Mouse (Mus musculus) T-cell, adult 2 months (primary cell): Measurements from ENCODE around the gene Dnal4.

Source experiments
- DNase-seq: peaks from one replicate; pipeline ENCODE4 v3.0.0; 2022; ENCODE audit warnings: low spot score

Gene Dnal4

DNA sequence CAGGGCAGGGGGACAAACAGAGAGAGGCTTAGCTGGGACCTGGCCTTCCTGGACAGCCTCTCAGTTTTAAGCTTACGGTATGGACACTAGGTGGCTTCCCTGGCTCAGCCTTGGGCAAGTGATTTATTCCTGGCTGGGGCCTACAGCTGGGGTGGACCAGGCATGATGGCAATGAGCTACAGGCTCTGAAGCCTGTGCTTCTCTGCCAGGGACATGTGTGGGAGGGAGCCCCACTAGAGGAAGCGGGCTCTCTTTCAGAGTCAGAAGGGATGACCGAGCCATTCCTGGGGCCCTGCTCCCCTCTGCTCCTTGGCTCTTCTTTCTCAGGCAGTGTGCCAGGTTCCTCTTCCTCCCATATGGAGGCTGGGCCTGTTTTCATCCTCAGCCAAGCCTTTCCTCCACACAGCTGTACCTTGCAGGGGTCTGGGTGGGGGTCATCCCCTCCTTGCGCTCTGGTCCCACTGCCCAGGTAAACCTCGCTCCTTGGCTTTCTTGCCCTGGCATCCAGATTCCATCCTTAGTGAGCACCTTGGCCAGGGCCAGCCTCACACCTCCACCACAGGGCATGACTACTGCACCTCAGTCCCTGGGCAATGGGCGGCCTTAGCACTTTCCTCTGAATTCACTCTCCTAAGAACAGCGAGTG lies 13.9 kb downstream of the Dnal4 start:
- no peak for DNase-seq

DNA sequence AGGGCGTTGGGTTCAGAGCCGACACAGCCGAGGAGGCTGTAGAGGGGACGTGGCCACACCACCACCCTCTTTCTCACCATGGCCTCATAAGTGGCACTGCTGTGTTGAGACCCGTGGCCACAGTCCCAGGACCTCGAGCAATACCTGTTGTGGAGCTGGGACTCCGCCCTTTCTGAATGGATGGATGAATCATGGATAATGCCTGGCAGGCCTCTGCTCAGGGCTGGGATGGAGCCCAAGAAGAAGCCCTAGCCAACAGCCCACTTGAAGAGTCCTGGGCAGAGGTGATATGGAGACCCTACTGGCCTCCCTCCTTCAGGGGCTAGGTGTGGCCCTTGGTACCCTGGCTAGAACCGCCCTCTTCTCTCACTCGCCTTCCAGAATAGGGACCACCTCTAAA lies 14.6 kb downstream of the Dnal4 start:
- no peak for DNase-seq

DNA sequence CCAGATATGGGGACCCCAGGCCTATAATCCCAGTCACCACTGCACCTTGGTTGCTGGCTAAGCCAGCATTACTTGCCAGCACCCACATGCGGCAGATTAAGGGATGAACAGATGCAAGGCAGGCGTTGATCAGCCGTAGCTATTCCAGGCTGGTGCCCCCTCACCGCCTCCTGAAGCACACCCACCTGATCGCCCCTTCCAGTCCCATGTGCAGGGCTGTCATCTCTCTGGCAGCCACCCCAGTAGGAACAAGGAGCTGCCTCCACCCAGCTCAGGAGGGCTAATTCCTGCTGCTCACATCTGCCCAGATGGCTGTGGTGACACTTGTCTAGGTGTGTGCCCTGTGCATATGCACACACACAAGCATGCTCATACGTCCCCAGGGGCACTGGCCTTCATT lies 16.7 kb downstream of the Dnal4 start:
- DNase-seq = no peak

DNA sequence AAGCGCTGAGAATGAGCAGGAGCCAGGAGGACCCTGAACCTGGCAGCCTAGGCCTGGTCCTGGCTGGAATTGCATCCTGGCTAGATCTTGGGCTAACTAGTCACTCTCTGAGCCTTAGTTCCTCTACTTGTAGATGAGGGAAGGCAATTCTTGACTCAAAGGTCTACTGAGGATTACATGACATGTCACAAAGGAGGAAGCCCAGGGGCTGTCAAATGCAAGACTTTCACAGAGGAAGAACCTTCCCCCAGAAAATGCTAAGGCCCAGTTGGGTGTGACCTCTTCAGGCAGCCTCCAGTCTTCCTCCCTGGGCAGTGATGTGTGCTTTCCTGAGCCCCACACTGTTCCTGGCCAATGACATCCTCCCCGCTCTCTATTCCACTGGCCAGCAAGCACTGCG lies 20.5 kb downstream of the Dnal4 start:
- DNase-seq = no peak

DNA sequence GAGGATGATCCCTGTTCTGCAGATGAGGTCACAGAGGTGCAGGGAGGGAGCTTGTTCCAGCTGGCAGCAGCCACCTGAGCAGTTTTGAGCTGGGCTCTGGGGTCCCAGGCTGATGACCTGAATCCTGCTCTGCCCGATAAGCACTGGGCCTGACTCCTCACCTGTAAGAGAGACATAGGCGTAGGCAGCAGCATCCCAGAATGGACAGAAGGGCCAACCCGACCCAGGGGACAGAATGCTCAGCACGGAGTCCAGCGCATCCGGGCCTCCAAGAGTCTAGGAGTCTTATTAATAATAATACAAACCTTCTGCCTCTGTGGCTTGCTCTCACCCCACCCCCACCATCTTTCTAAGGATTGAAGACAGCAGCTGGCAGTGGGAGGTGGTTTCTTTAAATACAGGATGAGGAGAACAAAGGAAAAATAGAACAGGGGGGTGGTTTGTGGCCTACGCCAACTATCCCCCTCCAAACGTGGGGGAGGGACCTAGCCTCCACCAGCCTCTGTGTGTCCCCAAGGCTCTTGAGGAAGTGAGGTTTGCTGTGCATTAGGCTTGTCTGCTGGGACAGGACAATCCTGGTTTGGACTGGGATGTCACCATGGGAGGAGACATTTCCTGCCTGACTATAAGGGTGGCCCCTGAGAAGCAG lies 21.5 kb downstream of the Dnal4 start:
- DNase-seq = no peak

DNA sequence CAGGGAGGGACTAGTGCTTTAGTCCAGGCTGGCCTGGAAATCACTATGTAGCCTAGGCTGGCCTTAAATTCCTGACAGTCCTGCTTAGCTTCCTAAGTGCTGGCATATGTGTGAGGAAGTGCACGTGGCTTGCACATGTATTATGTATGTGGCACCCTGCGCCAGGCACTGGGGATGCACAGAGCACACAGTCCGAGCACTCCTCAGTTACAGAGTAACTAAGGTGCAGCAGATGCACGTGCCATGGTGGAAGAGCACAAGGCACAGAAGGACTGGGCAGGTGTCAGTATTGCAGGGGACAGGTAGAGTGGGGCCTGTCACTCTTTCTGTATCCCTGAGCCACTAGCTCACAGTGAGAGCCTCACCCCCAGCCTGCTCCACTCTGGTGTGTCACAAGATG lies 22.5 kb downstream of the Dnal4 start:
- no peak for DNase-seq

DNA sequence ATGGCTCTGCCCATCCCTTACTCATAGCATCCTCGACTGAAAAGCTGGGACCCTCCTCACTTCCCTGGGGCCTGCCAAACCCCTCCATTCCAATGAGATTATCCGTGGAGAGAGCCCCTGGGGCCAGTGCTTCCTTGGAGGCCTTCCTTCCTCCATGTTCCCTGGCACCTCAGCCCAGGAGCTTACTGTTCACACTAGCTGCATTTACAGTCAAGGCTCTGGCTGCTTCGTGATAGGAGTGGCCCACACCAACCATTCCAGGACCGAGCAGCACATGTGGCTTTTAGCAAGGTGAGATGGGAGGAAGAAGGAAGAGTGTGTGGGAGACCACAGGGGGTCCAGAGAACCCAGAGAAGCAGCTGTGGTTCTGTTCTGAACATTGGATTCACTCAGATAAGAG lies 23.8 kb downstream of the Dnal4 start:
- no peak for DNase-seq

DNA sequence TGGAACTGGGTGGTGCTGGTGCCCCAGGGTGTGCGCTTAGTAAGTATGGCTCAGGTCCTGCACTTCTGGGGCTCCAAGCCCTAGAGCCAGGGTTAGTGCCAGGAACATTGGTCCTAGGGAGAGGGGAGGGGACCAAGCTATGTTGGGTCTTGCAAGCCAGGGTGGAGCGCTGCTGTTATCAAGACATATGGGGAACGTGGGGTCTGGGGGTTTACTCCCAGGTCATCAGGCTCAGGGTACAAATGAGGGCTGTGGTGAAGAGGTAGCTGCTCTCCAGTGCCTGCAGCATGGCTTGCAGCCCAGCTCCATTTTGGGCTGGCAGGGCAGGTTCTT lies 24.3 kb downstream of the Dnal4 start:
- DNase-seq = no peak

DNA sequence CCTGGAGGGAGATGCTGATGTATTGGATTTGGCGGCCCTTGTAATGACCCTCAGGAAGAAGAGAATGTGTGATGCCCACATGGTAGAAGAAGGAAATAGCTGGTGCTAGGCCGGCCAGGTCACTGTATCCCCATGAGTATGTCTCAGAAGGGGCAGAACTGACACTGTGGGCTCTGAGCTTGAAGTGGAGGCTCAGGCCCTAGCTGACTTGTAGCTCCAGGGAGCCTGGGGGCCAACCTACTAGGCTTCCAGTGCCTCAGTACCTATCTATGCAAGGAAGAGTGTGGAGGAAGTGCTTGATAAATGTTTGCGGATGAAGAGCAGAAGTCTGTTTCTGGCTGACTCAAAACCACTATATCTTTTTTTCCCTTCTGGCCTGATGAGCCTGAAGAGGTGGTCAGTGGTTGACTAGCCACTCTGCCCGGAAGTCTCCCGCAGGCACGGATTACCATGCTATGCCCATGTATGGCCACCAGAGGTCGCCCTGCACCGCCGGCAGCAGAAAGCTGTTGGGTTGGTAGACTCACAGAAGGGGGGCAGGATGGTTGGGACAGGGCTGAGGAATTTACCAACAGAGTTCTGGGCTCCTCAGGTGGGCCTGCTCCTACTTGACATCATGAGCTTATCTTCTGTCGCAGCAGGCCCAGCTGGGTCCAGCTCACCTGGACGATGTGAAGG lies 24.8 kb downstream of the Dnal4 start:
- DNase-seq = peak; percentile 70

DNA sequence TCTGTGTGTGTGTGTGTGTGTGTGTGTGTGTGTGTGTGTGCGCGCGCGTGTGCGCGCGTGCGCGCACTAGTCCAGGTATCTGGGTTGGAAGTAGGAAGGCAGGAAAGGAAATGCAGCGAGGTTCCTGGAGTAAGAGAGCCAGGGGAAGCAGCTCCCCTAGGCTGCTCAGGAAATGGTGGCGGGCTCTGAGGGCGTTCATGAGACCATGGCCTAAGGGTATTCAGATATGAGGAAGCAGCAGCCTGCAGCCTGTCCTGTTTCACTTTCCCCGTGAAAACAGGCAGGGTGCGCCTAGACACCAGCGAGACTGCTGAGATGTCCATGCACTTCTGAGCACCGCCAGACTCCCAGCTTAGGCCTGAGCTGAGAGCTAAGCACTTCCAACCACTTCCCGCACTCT lies 25.9 kb downstream of the Dnal4 start:
- DNase-seq = no peak

DNA sequence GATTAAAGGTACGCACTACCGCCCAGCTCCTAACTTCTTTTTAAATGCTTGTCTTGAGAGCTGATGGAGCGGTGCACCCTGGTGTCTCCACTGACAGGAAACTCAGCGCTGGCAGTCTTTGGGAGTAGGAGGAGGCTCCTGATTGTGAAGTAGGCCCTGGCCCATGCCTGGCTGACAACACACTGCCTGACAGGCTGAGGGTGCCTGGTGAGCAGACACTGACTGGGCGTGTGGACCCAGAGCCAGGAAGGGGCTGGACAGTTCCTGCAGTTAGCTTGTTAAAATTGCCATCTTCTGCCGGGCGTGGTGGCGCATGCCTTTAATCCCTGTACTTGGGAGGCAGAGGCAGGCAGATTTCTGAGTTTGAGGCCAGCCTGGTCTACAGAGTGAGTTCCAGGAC lies 27.4 kb downstream of the Dnal4 start:
- no peak for DNase-seq

DNA sequence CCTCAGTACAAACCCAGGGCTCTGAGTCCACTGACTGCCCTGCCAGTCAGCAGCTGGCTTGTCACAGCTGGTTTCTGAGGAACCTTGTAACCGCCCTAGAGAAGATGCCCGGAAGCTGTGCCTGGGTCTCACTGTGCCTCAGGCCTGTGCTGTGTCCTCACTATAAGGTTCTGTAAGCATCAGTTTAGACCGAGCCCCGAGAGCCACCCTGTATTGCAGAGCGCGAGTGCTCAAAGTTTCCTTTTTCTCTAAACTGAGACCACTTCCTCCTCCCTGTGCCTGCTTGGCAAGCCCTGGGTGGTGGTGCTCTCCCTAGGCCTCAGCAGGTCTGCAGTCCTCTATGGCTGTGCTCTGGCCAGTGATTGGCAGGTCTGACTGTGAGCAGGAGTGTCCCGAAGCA lies 28.5 kb downstream of the Dnal4 start:
- DNase-seq = no peak

DNA sequence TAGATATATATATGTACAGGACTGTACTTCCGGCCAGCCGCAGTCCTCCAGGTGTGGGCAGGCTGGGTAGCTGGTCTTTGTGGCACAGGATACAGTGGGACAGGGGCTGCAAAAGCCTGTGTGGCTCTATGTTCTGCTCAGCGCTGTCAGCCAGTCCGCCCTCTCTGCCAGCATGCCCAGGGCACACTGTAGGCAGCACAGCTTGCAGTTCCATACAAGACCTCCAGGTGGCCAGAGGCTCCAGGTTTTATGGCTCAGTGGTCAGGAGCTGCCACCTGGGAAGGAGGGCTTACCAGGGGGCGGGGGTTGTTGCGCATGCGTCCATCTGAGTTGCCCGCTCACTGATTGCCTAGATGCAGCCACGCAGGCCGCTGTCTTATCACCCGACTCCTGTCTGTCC lies 29.7 kb downstream of the Dnal4 start:
- peak; percentile 30 for DNase-seq

DNA sequence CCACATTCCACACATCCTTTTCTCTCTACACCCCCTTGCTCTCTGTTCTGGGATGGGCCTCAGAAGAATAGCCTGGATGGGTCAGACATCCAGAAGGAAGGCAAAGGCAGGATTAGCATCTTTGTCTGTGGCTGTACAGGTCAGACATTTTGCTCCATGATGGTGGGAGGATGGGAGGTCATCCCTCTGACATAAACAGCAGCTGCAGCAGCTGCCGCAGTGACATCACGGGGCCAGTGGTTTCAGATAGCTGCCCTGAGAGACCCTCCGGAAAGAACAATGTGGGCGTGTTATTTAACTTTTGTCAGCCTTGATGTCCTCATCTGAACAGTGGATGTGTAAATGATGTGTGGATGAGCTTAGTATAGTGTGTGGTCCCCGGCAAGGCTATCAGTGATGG lies 31.8 kb downstream of the Dnal4 start:
- no peak for DNase-seq

DNA sequence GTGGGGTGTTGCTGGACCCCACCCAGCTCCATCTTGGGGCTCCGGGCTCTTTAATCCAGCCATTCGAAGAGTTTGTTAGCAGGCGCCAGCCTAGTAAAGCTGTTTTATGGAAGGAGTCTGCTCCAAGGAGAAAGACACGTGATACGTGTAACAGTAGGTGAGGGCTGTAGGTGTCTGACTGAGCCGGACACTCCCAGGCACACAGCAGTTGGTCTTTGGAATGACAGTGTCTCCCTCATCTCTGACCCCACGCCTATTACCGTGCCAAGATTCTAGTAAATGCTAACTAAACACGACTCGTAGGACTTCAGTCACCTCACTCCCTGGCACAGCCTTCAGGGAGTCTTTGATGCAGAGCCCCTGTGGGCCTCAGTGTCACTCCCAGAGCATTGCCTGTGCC lies 32.3 kb downstream of the Dnal4 start:
- DNase-seq = no peak

DNA sequence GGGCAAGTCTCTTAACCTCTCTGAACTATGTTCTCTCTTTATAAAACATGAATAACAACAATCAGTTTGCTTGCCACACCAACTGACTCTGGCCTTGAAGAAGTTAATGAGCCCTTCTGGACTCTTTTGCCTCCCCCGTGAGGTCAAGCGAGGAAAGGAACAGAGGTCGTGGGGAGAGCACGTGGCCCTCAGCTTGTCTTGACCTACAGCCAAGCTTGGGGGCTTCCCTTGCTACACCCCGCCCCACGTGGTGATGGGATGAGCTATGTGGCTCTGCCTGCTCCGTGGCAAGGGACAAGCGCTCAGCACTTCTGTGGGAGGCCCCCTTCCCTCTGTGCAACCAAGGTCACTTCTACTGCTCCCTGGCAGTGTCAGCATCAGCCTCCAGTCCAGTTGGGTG lies 32.9 kb downstream of the Dnal4 start:
- DNase-seq = no peak

DNA sequence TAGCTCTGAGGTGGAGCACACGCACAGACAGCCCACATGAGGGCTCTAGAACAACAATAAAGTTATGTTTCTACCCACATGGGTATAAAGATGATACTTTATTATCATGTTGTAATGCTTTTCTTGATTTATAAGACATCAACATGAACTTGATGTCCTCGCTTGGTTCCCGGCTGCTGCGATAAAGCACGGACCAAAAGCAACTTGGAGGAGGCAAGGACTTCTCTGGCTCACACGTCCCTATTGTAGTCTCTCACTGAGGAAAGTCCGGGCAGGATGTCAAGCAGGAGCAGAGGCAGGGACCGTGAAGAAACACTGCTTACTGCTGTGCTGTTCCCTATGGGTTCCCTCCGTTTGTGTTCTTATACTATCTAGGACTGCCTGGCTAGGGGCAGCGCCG lies 33.6 kb downstream of the Dnal4 start:
- no peak for DNase-seq

DNA sequence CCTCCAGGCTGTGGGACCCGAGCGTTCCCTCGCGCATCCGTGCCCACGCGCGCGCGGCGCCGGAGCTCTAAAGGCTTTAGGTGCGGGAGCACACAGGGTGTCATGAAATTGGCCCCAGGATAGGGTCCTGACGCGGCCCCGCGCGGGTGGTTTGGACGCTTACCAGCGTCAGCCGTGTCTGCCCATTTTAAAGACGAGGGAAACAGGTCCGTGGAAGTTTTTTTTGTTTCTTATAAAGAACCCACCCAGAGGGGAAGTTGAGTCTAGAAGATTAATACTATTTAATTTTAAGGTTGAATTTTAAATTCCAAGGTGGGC lies 35.0 kb downstream of the Dnal4 start:
- DNase-seq = no peak

DNA sequence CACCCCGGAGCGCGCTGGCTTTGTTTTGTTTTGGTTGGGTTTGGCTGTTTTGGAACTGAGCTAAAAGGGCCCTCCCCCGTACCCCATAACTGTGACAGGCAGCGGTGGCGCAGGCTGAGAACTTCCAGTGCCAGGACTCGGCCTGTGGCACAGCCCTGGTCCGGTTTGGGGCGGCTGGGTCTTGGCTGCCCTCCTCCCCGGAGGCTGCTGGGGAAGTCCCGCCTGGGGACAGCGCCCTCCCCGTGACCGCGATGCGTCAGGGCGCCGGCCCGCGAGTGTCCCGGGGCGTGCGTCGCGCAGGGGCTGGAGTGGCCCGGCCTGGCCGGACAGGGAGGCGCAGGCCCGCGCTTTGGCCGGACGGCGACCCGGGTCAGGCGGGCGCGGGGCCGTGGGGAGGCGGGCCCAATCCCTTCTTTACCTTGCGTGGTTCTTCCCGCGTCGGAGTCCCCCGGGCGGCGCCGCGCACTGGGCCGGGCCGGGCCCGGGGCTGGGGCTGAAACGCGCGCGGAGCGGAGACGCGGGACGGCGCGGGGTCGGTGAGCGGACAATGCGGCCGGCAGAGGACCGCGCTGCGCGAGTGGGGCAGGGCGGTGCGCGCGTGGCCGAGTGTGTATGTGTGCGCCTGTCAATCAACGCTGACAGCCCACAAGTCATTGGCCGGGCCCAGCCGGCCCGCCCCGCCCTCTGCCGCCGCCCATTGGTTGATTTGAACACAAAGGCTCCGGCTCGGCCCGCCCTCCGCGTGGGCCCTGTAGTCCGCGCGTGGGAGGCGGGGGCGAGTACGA lies 35.5 kb downstream of the Dnal4 start, which contains the start of gene Sun2:
Gene Sun2, minus strand, starts transcription at position 616 of the 785 bp plus-strand sequence.
- peak; percentile 91 for DNase-seq

DNA sequence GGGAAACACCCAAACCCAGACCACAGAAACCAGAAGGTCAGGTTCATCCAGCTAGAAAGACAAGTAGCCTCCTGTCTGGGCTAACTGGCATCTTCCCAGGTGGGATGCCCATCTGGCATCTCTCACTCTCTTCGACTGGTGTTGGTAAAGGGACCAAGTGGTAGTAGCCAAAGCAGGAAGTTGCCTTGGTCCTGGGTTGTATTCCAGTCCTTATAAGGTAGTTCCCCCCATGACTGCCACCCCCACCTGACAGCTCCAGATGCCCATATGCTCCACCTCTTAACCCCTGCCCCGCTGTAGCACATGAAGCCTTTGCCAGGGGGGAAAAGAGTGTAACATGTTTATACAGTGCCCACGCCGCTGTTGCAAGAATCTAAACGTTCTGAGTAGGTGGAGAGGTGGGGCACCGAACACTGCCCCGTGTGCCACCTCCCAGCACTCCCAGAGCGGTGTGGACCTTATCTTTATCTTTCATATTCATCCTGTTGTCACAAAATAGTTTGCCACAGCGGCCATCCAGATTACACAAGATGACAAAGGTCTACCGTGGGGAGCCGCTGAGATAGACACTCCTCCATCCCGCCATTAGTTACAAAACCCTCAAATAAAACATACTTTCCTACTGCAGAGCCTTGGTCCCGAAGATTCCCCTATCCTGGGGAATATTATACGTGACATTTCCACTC lies 36.3 kb downstream of the Dnal4 start:
- peak; percentile 72 for DNase-seq

DNA sequence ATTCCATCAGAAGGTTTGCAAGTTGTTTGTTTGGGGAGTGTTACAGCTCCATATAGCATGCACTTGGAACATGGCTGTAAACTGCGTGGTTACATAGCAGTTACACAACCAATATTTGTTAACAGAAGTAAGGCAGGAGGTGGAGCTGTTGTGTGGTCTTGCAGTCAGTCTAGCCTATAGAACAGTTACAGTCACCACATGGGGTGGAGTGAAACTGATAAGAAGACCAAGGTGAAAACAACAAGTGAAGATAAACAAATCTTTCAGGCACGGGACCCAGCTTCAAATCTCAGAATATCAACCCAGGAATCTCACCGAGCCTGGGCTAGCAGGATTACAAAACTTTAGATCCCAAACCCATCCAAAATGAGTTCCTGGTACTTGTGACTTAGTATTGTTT lies 36.9 kb downstream of the Dnal4 start:
- DNase-seq = no peak

DNA sequence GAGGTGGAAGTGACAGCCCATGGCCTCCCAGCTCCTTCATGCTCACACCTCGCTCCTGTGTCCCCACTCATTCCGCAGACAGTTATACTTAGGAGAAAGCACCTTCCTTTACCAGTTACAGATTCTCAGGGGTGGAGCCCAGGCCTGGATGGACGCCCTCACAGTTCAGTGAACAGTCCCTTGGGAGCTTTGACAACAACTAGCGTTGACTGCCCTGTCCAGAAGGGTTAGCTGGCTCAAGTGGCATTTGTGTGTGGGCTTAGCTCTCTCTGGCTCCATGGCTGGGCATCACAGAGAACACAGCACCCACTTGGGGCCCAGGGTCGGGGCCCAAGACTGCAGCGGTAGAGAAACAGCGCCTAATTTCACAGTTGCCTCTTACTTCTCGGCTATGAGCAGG lies 43.3 kb downstream of the Dnal4 start:
- no peak for DNase-seq

DNA sequence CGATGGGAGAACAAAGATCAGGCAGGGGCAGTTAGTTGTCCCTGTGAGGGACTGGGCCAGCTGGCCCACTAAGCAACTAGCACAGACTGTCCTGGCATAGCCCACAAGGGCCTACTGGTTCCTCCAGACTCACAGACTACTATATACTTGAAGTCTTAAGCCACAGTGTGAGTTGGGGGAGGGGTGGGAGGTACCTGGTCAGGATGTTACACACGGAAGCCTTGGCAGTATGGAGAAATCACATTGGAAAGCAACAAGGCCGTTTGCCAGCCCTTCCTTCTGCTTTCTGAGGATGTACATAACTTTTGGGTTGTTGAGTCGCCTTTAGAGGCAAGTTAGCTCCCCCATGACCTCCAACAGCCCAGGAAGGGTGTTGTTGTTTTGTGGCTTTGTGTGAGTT lies 44.0 kb downstream of the Dnal4 start:
- no peak for DNase-seq
